Mouse (Mus musculus) CH12.LX (cell line): Measurements from ENCODE around the gene Lekr1. TPM values are rescaled to one million over a fixed set of nuclear protein-coding genes. Genes with fewer than 3 reads are reported as not detected.

Experiments
- DNase-seq: peaks from one replicate; pipeline ENCODE4 v3.0.0-alpha.2; 2013; ENCODE audit errors: extremely low read depth
- H3K27ac ChIP-seq: 2 replicates; pipeline ENCODE4 v1.5.1; 2012; ENCODE audit warnings: low read depth, mild to moderate bottlenecking, control low read depth, moderate library complexity; ENCODE audit not compliant: insufficient read depth
- H3K27me3 ChIP-seq: replicated peaks from 2 replicates; pipeline ENCODE3; 2012; ENCODE audit warnings: inconsistent platforms
- H3K36me3 ChIP-seq, 2 experiments: replicated peaks in 1 of 2; 2 replicates each; pipeline versions ENCODE3 to v1.6.1; 2012; ENCODE audit warnings: inconsistent platforms in 1 of 2, low read length in 1 of 2, mild to moderate bottlenecking in 1 of 2, mixed read lengths in 1 of 2, moderate library complexity in 1 of 2; ENCODE audit not compliant: control insufficient read depth in 1 of 2, insufficient read depth in 1 of 2
- H3K4me1 ChIP-seq, 2 experiments: 2 replicates each; pipeline ENCODE4 v1.6.1; 2012; ENCODE audit warnings: inconsistent platforms in 1 of 2, moderate library complexity in 1 of 2; ENCODE audit not compliant: insufficient read depth in 2 of 2, control insufficient read depth in 1 of 2
- H3K4me2 ChIP-seq: 2 replicates; pipeline ENCODE4 v1.6.1; 2012; ENCODE audit warnings: low read depth, mild to moderate bottlenecking, control low read depth; ENCODE audit not compliant: poor library complexity, insufficient read depth, severe bottlenecking
- H3K4me3 ChIP-seq, 3 experiments: fragments of 150-350 bp in 1 of 3; sonication (generic) in 1 of 3; replicated peaks in 1 of 3; 2 replicates each; pipeline versions ENCODE3 to v1.5.1; 2011 to 2012; ENCODE audit warnings: low read depth in 2 of 3, low read length in 2 of 3, mild to moderate bottlenecking in 2 of 3, moderate library complexity in 2 of 3, control low read depth in 1 of 3, improper control_type of control experiment in 1 of 3, inconsistent platforms in 1 of 3, mixed read lengths in 1 of 3; ENCODE audit not compliant: poor library complexity in 1 of 3
- H3K79me2 ChIP-seq: replicated peaks from 2 replicates; pipeline ENCODE4 v1.6.1; 2012; ENCODE audit warnings: mild to moderate bottlenecking, moderate library complexity; ENCODE audit not compliant: control insufficient read depth, poor library complexity, insufficient read depth, severe bottlenecking; ENCODE audit errors: extremely low read depth
- H3K9ac ChIP-seq: 2 replicates; pipeline ENCODE4 v1.6.1; 2012; ENCODE audit warnings: low read depth, mild to moderate bottlenecking, control low read depth, moderate library complexity; ENCODE audit not compliant: insufficient read depth
- H3K9me3 ChIP-seq: replicated peaks from 2 replicates; pipeline ENCODE3; 2012; ENCODE audit warnings: low read length, inconsistent platforms, mixed read lengths
- CHD1 ChIP-seq: IDR thresholded peaks from 2 replicates; pipeline ENCODE4 v1.6.1; 2012; ENCODE audit warnings: low read depth, low read length, improper control_type of control experiment, inconsistent platforms
- CTCF ChIP-seq, 2 experiments: IDR thresholded peaks in 1 of 2; conservative IDR thresholded peaks in 1 of 2; 2 replicates each; pipeline ENCODE4 v1.5.1; 2011 to 2012; ENCODE audit warnings: low read depth in 2 of 2, low read length in 2 of 2, improper control_type of control experiment in 1 of 2, inconsistent platforms in 1 of 2, mild to moderate bottlenecking in 1 of 2, moderate library complexity in 1 of 2
- GABPA ChIP-seq: IDR thresholded peaks from 2 replicates; pipeline ENCODE4 v1.6.1; 2012; ENCODE audit warnings: low read depth, low read length, improper control_type of control experiment, inconsistent platforms; ENCODE audit not compliant: insufficient replicate concordance
- HCFC1 ChIP-seq: IDR thresholded peaks from 2 replicates; pipeline ENCODE4 v1.6.1; 2012; ENCODE audit warnings: low read depth, mild to moderate bottlenecking, inconsistent platforms, low read length, improper control_type of control experiment
- IRF4 ChIP-seq: IDR thresholded peaks from 2 replicates; pipeline ENCODE4 v1.6.1; 2014; ENCODE audit warnings: low read depth, mild to moderate bottlenecking, inconsistent platforms, low read length, improper control_type of control experiment
- JUN ChIP-seq: IDR thresholded peaks from 2 replicates; pipeline ENCODE4 v1.6.1; 2011; ENCODE audit warnings: low read depth, mild to moderate bottlenecking, low read length, improper control_type of control experiment, moderate library complexity; ENCODE audit not compliant: insufficient read depth
- MAZ ChIP-seq: IDR thresholded peaks from 2 replicates; pipeline ENCODE4 v1.6.1; 2012; ENCODE audit warnings: low read depth, mild to moderate bottlenecking, inconsistent platforms, low read length, improper control_type of control experiment, moderate library complexity
- MEF2A ChIP-seq: IDR thresholded peaks from 2 replicates; pipeline ENCODE4 v1.6.1; 2014; ENCODE audit warnings: low read depth, mild to moderate bottlenecking, inconsistent platforms, low read length, improper control_type of control experiment, borderline replicate concordance
- RCOR1 ChIP-seq: conservative IDR thresholded peaks from 2 replicates; pipeline ENCODE4 v1.6.1; 2012; ENCODE audit warnings: low read depth, mild to moderate bottlenecking, inconsistent platforms, low read length, improper control_type of control experiment
- UBTF ChIP-seq: IDR thresholded peaks from 2 replicates; pipeline ENCODE4 v1.6.1; 2012; ENCODE audit warnings: low read depth, mild to moderate bottlenecking, inconsistent platforms, low read length, improper control_type of control experiment, moderate library complexity
- USF1 ChIP-seq: IDR thresholded peaks from 2 replicates; pipeline ENCODE4 v1.6.1; 2014; ENCODE audit warnings: low read depth, mild to moderate bottlenecking, inconsistent platforms, low read length, improper control_type of control experiment
- ZC3H11A ChIP-seq: IDR thresholded peaks from 2 replicates; pipeline ENCODE4 v1.6.1; 2012; ENCODE audit warnings: low read depth, mild to moderate bottlenecking, inconsistent platforms, low read length, improper control_type of control experiment
- ZMIZ1 ChIP-seq: IDR thresholded peaks from 2 replicates; pipeline ENCODE4 v1.6.1; 2012; ENCODE audit warnings: low read depth, mild to moderate bottlenecking, inconsistent platforms, low read length, improper control_type of control experiment
- dilution Hi-C: fragments of 300-500 bp; cut with MboI; formaldehyde crosslinking; loops from 2 replicates; pipeline ENCODE4 v1.14.3; 2020; ENCODE audit warnings: low sequenced_read_pairs; ENCODE audit not compliant: extremely low pct_unique_long_range_greater_than_20kb, extremely low pct_ligation_motif_present
- in situ Hi-C: fragments of 300-500 bp; cut with MboI; formaldehyde crosslinking; loops from 3 replicates; pipeline ENCODE4 v1.14.3; 2019; ENCODE audit warnings: low sequenced_read_pairs, low pct_ligation_motif_present, low pct_unique_long_range_greater_than_20kb, mixed read lengths
- polyA plus RNA-seq: library from polyadenylated mRNA; unstranded; fragments of >175 nt; gene quantifications from 2 replicates; pipeline ENCODE4 v1.2.1, GENCODE M21; 2012; ENCODE audit warnings: low read depth; ENCODE audit not compliant: insufficient read length
- total RNA-seq, 2 experiments: library from RNA; depleted of rRNA; stranded (reverse); fragments of 300-350 nt in 1 of 2; fragments of >200 nt in 1 of 2; gene quantifications; 2 replicates each; pipeline ENCODE4 v1.2.3; 2012 to 2014

Lekr1 gene
- total and polyA plus RNA-seq, 3 experiments: 0.17 to 1.4 (median 0.47) TPM

GRCm38 (mm10) chr3:65650156-65650815, 15.7 kb upstream of the Lekr1 start:
- no peaks in the 10 kb centered on the region for H3K79me2 ChIP-seq
- H3K27me3 ChIP-seq: no peaks in the 10 kb centered on the region
- no peaks in the 10 kb centered on the region for H3K9me3 ChIP-seq
- in situ Hi-C loops (loop anchor here (25.0 kb wide), 1 partner anchor 263 kb away; the partner anchor contains the start of gene Ssr3), dilution Hi-C loops (no loop called here)
- no peak overlapping the region for H3K9ac ChIP-seq
- H3K27ac ChIP-seq: no peak overlapping the region
- H3K4me3 ChIP-seq: no peak overlapping the region
- peaks cover 0 to 5% of the 10 kb centered on the region in 2 experiments; a peak in 1 of 4 replicates for H3K4me1 ChIP-seq
- no peaks in the 10 kb centered on the region for H3K36me3 ChIP-seq
- no peak for TF ChIP-seq GABPA
- no peak for TF ChIP-seq UBTF
- no peak for TF ChIP-seq CTCF (conservative IDR thresholded peaks at IDR 0.05 in 1 of 2, IDR thresholded peaks at IDR 0.05 in 1 of 2; ENCODE audit: low read depth in 2 of 2, low read length in 2 of 2)
- TF ChIP-seq USF1: no peak
- no peak for TF ChIP-seq MEF2A
- no peak for TF ChIP-seq MAZ
- no peak for TF ChIP-seq JUN
- no peak for TF ChIP-seq IRF4
- TF ChIP-seq ZC3H11A: no peak
- TF ChIP-seq CHD1: no peak
- no peak for TF ChIP-seq ZMIZ1
- TF ChIP-seq RCOR1: no peak
- TF ChIP-seq HCFC1: no peak
- no peak for DNase-seq
- no peak overlapping the region for H3K4me2 ChIP-seq

GRCm38 (mm10) chr3:65654541-65655206, 11.4 kb upstream of the Lekr1 start:
- in situ Hi-C loops (loop anchor here (25.0 kb wide), 1 partner anchor 267 kb away; the partner anchor contains the start of gene Ssr3), dilution Hi-C loops (no loop called here)

More at GRCm38 (mm10) chr3:65654541-65655206, 11.4 kb upstream of the Lekr1 start:
- Histone ChIP-seq H3K4me2 (no peak overlapping the region), H3K79me2 (no peaks in the 10 kb centered on the region), H3K27me3 (peaks cover 18% of the 10 kb centered on the region), H3K36me3 (no peaks in the 10 kb centered on the region), H3K9me3 (no peaks in the 10 kb centered on the region), H3K4me1 (peaks cover 0 to 9% of the 10 kb centered on the region in 2 experiments; a peak in 2 of 4 replicates), H3K4me3 (no peak overlapping the region), H3K9ac (no peak overlapping the region), H3K27ac (no peak overlapping the region)
- DNase-seq: no peak
- TF ChIP-seq UBTF (no peak), MEF2A (no peak), CHD1 (no peak)
